Mouse (Mus musculus) heart, embryonic 16.5 days (tissue): Measurements from ENCODE around the gene Spaca7. TPM values are rescaled to one million over a fixed set of nuclear protein-coding genes. Genes with fewer than 3 reads are reported as not detected.

Experiments used
- ATAC-seq: fragments of 200-750 bp; cut with Nextera tagmentation; replicated peaks from 2 replicates; pipeline ENCODE4 v1.8.0; 2017; ENCODE audit warnings: moderate number of reproducible peaks; ENCODE audit not compliant: insufficient read depth, low FRiP score; ENCODE audit errors: extremely low read depth
- H3K27ac ChIP-seq: fragments of 300-500 bp; sonication (generic); 2 replicates; pipeline ENCODE4 v1.5.1; 2014; ENCODE audit warnings: mild to moderate bottlenecking, low read length, control low read depth, moderate library complexity
- H3K27me3 ChIP-seq: fragments of 300-500 bp; sonication (generic); 2 replicates; pipeline ENCODE4 v1.6.1; 2014; ENCODE audit warnings: low read length, mixed read lengths; ENCODE audit not compliant: control insufficient read depth, insufficient read depth
- H3K36me3 ChIP-seq: fragments of 300-500 bp; sonication (generic); 2 replicates; pipeline ENCODE4 v1.6.1; 2014; ENCODE audit not compliant: control insufficient read depth, insufficient read depth
- H3K4me1 ChIP-seq: fragments of 300-500 bp; sonication (generic); 2 replicates; pipeline ENCODE4 v1.6.1; 2014; ENCODE audit warnings: low read length, mixed read lengths; ENCODE audit not compliant: control insufficient read depth, insufficient read depth
- H3K4me2 ChIP-seq: fragments of 300-500 bp; sonication (generic); 2 replicates; pipeline ENCODE4 v1.6.1; 2014; ENCODE audit warnings: low read depth, mild to moderate bottlenecking, control low read depth, low read length
- H3K4me3 ChIP-seq: fragments of 300-500 bp; sonication (generic); 2 replicates; pipeline ENCODE4 v1.5.1; 2014; ENCODE audit warnings: mild to moderate bottlenecking, control low read depth, low read length
- H3K9ac ChIP-seq: fragments of 300-500 bp; sonication (generic); 2 replicates; pipeline ENCODE4 v1.6.1; 2014; ENCODE audit warnings: low read length, control low read depth
- H3K9me3 ChIP-seq: fragments of 300-500 bp; sonication (generic); replicated peaks from 2 replicates; pipeline ENCODE4 v1.6.1; 2016; ENCODE audit warnings: low read length; ENCODE audit not compliant: control insufficient read depth
- WGBS: fragments of 180-500 bp; shearing (Covaris S2); extraction: QIAGEN DNeasy Blood & Tissue Kit; methylation state at CpG from one replicate; pipeline ENCODE4 v1.1.7; 2014; 5-methylcytosine and 5-hydroxymethylcytosine counted together
- polyA plus RNA-seq: library from polyadenylated mRNA; unstranded; fragments of >200 nt; fragmentation: Nextera tagmentation; extraction: Ambion mirVana; gene quantifications from 2 replicates; pipeline ENCODE4 v1.2.1, GENCODE M21; 2015

Spaca7 gene
- polyA plus RNA-seq, 1 experiment from 2014 or later = not detected

- no peaks in the 10 kb centered on the region for H3K4me1 ChIP-seq
- H3K4me2 ChIP-seq = no peak overlapping the region
- WGBS = 47% methylated on average over 3 of the region's 3 CpGs
- H3K9ac ChIP-seq = no peak overlapping the region
- peaks cover 21% of the 10 kb centered on the region for H3K36me3 ChIP-seq
- no peak for ATAC-seq
- H3K4me3 ChIP-seq = no peak overlapping the region
- H3K27ac ChIP-seq = no peak overlapping the region
- no peaks in the 10 kb centered on the region for H3K9me3 ChIP-seq
- no peaks in the 10 kb centered on the region for H3K27me3 ChIP-seq
Measured at GRCm38 (mm10) chr8:12629079-12629478, 56.2 kb downstream of the Spaca7 start.

DNA sequence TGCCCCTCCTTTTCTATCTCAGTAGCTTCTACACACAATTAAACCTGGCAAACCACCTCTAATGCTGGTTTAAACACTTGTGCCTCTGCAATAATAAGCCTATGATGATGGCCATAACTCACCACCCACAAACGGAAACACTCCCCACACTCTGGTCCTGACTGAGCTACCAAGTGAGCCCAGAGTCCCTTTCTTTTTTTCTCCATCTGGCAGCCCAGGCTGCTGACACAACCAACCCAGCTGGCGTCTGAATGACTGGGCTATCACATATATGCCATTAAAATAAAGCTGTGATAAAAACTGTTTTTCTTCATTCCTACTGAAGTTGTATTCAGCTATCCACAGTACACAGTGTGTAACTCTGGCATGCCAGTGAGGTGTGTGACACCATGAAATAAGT lies 62.5 kb downstream of the Spaca7 start:
- Histone ChIP-seq H3K9me3 (no peaks in the 10 kb centered on the region), H3K27me3 (no peaks in the 10 kb centered on the region), H3K9ac (no peak overlapping the region), H3K4me3 (no peak overlapping the region), H3K36me3 (peaks cover 31% of the 10 kb centered on the region), H3K4me2 (no peak overlapping the region), H3K27ac (no peak overlapping the region), H3K4me1 (no peaks in the 10 kb centered on the region)
- no peak for ATAC-seq
- 86% methylated on average over 2 of the region's 2 CpGs for WGBS

GRCm38 (mm10) chr8:12638446-12638845 lies 65.6 kb downstream of the Spaca7 start:
- WGBS = 90% methylated on average over 11 of the region's 11 CpGs
- H3K4me1 ChIP-seq = no peaks in the 10 kb centered on the region
- H3K9me3 ChIP-seq = no peaks in the 10 kb centered on the region
- no peak overlapping the region for H3K4me2 ChIP-seq
- H3K27ac ChIP-seq = no peak overlapping the region
- ATAC-seq = no peak
- H3K27me3 ChIP-seq = no peaks in the 10 kb centered on the region
- no peak overlapping the region for H3K4me3 ChIP-seq
- H3K36me3 ChIP-seq = peaks cover 29% of the 10 kb centered on the region
- no peak overlapping the region for H3K9ac ChIP-seq

- H3K4me2 ChIP-seq = no peak overlapping the region
- peaks cover 35% of the 10 kb centered on the region for H3K36me3 ChIP-seq
- no peak overlapping the region for H3K4me3 ChIP-seq
- H3K27me3 ChIP-seq = no peaks in the 10 kb centered on the region
- H3K9me3 ChIP-seq = no peaks in the 10 kb centered on the region
- 86% methylated on average over 6 of the region's 6 CpGs for WGBS
- H3K27ac ChIP-seq = no peak overlapping the region
- no peak overlapping the region for H3K9ac ChIP-seq
- no peaks in the 10 kb centered on the region for H3K4me1 ChIP-seq
- ATAC-seq = no peak
Measured at GRCm38 (mm10) chr8:12641527-12641926, 68.7 kb downstream of the Spaca7 start.

- 76% methylated on average over 8 of the region's 8 CpGs for WGBS
- H3K27ac ChIP-seq = no peak overlapping the region
- H3K4me2 ChIP-seq = no peak overlapping the region
- H3K9me3 ChIP-seq = no peaks in the 10 kb centered on the region
- H3K4me3 ChIP-seq = no peak overlapping the region
- H3K36me3 ChIP-seq = peaks cover 37% of the 10 kb centered on the region
- H3K27me3 ChIP-seq = no peaks in the 10 kb centered on the region
- H3K4me1 ChIP-seq = no peaks in the 10 kb centered on the region
- ATAC-seq = no peak
- no peak overlapping the region for H3K9ac ChIP-seq
Measured at GRCm38 (mm10) chr8:12644341-12644740, 71.5 kb downstream of the Spaca7 start.

GRCm38 (mm10) chr8:12644894-12645293 lies 72.1 kb downstream of the Spaca7 start:
- Histone ChIP-seq H3K4me1 (no peaks in the 10 kb centered on the region), H3K4me3 (no peak overlapping the region), H3K9ac (no peak overlapping the region), H3K27me3 (no peaks in the 10 kb centered on the region), H3K27ac (no peak overlapping the region), H3K36me3 (peaks cover 35% of the 10 kb centered on the region), H3K9me3 (no peaks in the 10 kb centered on the region), H3K4me2 (no peak overlapping the region)
- 49% methylated on average over 7 of the region's 7 CpGs for WGBS
- no peak for ATAC-seq

DNA sequence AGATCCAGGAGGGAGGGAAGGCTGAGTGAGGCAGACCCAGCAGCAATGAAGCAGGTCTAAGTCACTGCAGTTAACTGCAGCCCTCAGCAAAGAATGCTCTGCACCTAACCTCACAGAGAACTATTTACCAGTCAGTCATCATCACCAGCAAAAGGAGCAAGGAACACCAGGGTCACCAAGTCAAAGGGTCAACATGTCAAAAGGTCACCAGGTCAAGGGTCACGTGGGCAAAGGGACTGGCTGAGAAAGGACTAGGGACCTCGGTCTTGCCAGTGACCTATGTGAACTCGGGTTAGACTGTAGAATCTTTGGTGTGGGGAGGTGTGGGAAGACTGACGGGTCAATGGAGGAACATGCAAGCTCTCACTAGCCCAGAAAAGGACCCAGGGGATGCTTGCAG lies 73.7 kb downstream of the Spaca7 start:
- WGBS = 77% methylated on average over 4 of the region's 4 CpGs
- Histone ChIP-seq H3K9me3 (no peaks in the 10 kb centered on the region), H3K4me3 (no peak overlapping the region), H3K4me2 (no peak overlapping the region), H3K27me3 (no peaks in the 10 kb centered on the region), H3K4me1 (no peaks in the 10 kb centered on the region), H3K27ac (no peak overlapping the region), H3K9ac (no peak overlapping the region), H3K36me3 (peaks cover 34% of the 10 kb centered on the region)
- no peak for ATAC-seq

DNA sequence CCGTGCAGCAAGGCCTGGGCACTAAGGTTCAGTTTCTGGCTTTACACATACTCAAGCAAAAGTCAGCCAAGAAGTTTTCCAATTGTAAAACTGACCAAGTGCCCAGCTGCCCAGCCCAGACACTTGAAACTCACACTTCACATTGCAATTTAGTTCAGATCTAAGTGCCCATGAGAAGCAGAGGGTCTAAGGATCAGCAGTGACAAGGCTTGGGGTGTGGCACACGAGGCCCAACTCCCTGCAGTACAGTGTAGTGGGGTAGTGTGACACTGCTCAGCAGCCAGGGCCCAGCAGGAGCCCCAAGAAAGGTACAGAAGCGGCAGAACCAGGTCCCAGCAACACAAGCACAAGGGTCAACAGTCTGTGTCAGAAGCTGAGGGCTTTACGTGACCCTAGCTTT lies 76.1 kb downstream of the Spaca7 start:
- no peak overlapping the region for H3K4me2 ChIP-seq
- no peaks in the 10 kb centered on the region for H3K27me3 ChIP-seq
- peaks cover 40% of the 10 kb centered on the region for H3K36me3 ChIP-seq
- no peak overlapping the region for H3K4me3 ChIP-seq
- H3K27ac ChIP-seq = no peak overlapping the region
- no peak overlapping the region for H3K9ac ChIP-seq
- ATAC-seq = no peak
- H3K9me3 ChIP-seq = no peaks in the 10 kb centered on the region
- no peaks in the 10 kb centered on the region for H3K4me1 ChIP-seq
- 90% methylated on average over 4 of the region's 4 CpGs for WGBS
